ENCODE assay signal across 25 mouse cellular contexts in the genomic region with DNA sequence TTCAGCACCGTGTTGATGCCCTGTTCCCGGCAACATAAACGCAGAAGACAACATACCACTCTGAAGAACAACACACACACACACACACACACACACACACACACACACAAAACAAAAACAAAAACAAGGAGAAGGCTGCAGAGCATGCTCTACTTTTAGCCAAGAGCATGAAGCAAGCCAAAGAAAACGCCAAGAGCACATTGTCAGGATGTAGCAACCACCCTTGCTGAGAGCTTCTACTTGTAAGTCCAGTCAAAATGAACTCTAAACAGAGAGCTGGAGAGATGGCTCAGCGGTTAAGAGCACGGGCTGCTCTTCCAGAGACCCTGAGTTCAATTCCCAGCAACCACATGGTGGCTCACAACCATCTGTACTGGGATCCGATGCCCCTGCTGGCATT. TPM values are rescaled to one million over a fixed set of nuclear protein-coding genes. Genes with fewer than 3 reads are reported as not detected.
A peak's percentile ranks its signal among the peaks of the same experiment; 100 is the strongest.
DNase-seq lines count a peak whose midpoint lies in the region; ATAC-seq and TF ChIP-seq lines count a peak whose summit lies in the region.
"Had no signal": no experiment of that assay in that cellular context is flagged by ENCODE, and none has a peak within 500 bp of the region (broad histone marks: within the 10 kb centered on the region; RNA-seq: fewer than 3 reads in every experiment).

No protein-coding gene starts in this region.

- H3K4me1 ChIP-seq in forebrain, embryonic 11.5 days (replicated peaks; ENCODE audit: control insufficient read depth, insufficient read depth, low read length): no peaks in the 10 kb centered on the region
- H3K4me1 ChIP-seq in forebrain, embryonic 10.5 days: peaks cover 20% of the 10 kb centered on the region
- no peaks in the 10 kb centered on the region for H3K4me1 ChIP-seq in lung, postnatal 0 days (ENCODE audit: insufficient read depth, low read depth, low read length)
- H3K4me1 ChIP-seq: forebrain, embryonic 13.5 days had no signal

- no peak for TF ChIP-seq EP300 in lung, postnatal 0 days (IDR thresholded peaks at IDR 0.05)

- H3K27me3 ChIP-seq in forebrain, embryonic 11.5 days (ENCODE audit: control insufficient read depth, insufficient read depth, low read length): no peaks in the 10 kb centered on the region
- no peaks in the 10 kb centered on the region for H3K27me3 ChIP-seq in forebrain, embryonic 10.5 days (ENCODE audit: poor library complexity, severe bottlenecking)
- H3K27me3 ChIP-seq in lung, postnatal 0 days (replicated peaks; ENCODE audit: insufficient read depth, low read length): no peaks in the 10 kb centered on the region
- H3K27me3 ChIP-seq: CH12.LX; embryonic facial prominence, embryonic 15.5 days; forebrain, embryonic 13.5 days; hindbrain, embryonic 12.5 days had no signal

- no peaks in the 10 kb centered on the region for H3K36me3 ChIP-seq in forebrain, embryonic 11.5 days (ENCODE audit: control insufficient read depth, insufficient read depth, low read length)
- H3K36me3 ChIP-seq in forebrain, embryonic 10.5 days (replicated peaks): peaks cover 10% of the 10 kb centered on the region; the same call in 1 of the 2 replicates
- H3K36me3 ChIP-seq in lung, postnatal 0 days (ENCODE audit: insufficient read depth, low read length): no peaks in the 10 kb centered on the region
- H3K36me3 ChIP-seq: embryonic facial prominence, embryonic 15.5 days; hindbrain, embryonic 12.5 days had no signal

- intact Hi-C loops in left cerebral cortex, postnatal 4 days (cut with DNase I): no loop called here

- no peaks in the 10 kb centered on the region for H3K9me3 ChIP-seq in forebrain, embryonic 11.5 days (ENCODE audit: control insufficient read depth, low read length)
- no peaks in the 10 kb centered on the region for H3K9me3 ChIP-seq in forebrain, embryonic 10.5 days
- H3K9me3 ChIP-seq in lung, postnatal 0 days (ENCODE audit: low read length): no peaks in the 10 kb centered on the region
- H3K9me3 ChIP-seq: embryonic facial prominence, embryonic 15.5 days; forebrain, embryonic 13.5 days; G1E; hindbrain, embryonic 12.5 days had no signal

- no peak for TF ChIP-seq CTCF in lung, postnatal 0 days (IDR thresholded peaks at IDR 0.05)

- no peak overlapping the region for H3K4me2 ChIP-seq in forebrain, embryonic 11.5 days (ENCODE audit: low read depth, low read length, severe bottlenecking)
- no peak overlapping the region for H3K4me2 ChIP-seq in lung, postnatal 0 days (replicated peaks; ENCODE audit: low read depth, low read length)
- H3K4me2 ChIP-seq: embryonic facial prominence, embryonic 15.5 days; forebrain, embryonic 13.5 days; hindbrain, embryonic 12.5 days had no signal

- H3K27ac ChIP-seq in forebrain, embryonic 11.5 days (ENCODE audit: low read depth, low read length): no peak overlapping the region
- H3K27ac ChIP-seq in forebrain, embryonic 10.5 days: no peak overlapping the region
- no peak overlapping the region for H3K27ac ChIP-seq in lung, postnatal 0 days (ENCODE audit: low read length)
- H3K27ac ChIP-seq: embryonic facial prominence, embryonic 15.5 days; forebrain, embryonic 13.5 days; hindbrain, embryonic 12.5 days had no signal

- 87% methylated on average over 7 of the region's 7 CpGs for WGBS in forebrain, embryonic 11.5 days
- WGBS in forebrain, embryonic 10.5 days: 90% methylated on average over 7 of the region's 7 CpGs
- 71% methylated on average over 7 of the region's 7 CpGs for WGBS in lung, postnatal 0 days

- no peak overlapping the region for H3K9ac ChIP-seq in forebrain, embryonic 11.5 days (ENCODE audit: low read length)
- no peak overlapping the region for H3K9ac ChIP-seq in lung, postnatal 0 days (replicated peaks; ENCODE audit: low read depth)
- H3K9ac ChIP-seq: embryonic facial prominence, embryonic 15.5 days; forebrain, embryonic 13.5 days; forebrain, postnatal 0 days; hindbrain, embryonic 12.5 days had no signal

- ATAC-seq in forebrain, embryonic 11.5 days (replicated peaks; ENCODE audit: low FRiP score): no peak
- ATAC-seq in lung, postnatal 0 days: peak; percentile 41; the same call in 1 of the 2 replicates
- ATAC-seq: activated CD4-positive, CD25-positive, alpha-beta regulatory T cell, adult 4 months; forebrain, embryonic 13.5 days; forebrain, postnatal 0 days; hindbrain, embryonic 16.5 days; inflammation-experienced regulatory T-cells, adult 6 months had no signal

- no peak overlapping the region for H3K4me3 ChIP-seq in forebrain, embryonic 11.5 days (ENCODE audit: low read depth, low read length)
- H3K4me3 ChIP-seq in forebrain, embryonic 10.5 days: no peak overlapping the region
- no peak overlapping the region for H3K4me3 ChIP-seq in lung, postnatal 0 days (ENCODE audit: low read depth, low read length)
- H3K4me3 ChIP-seq: embryonic facial prominence, embryonic 15.5 days; erythroblast, embryonic 14.5 days; forebrain, embryonic 13.5 days; hindbrain, embryonic 12.5 days had no signal

- peak; percentile 32 for DNase-seq in forebrain, embryonic 11.5 days (ENCODE audit: low spot score)
- DNase-seq in forebrain, embryonic 10.5 days (ENCODE audit: extremely low spot score, low spot score): no peak
- peak; percentile 51 for DNase-seq in lung, postnatal 0 days (ENCODE audit: low spot score)
- DNase-seq in lung, postnatal 4 days: no peak
- DNase-seq in adipocyte (ENCODE audit: low spot score): peak; percentile 94
- DNase-seq in yolk sac, embryonic 10.5 days (ENCODE audit: low spot score): no peak
- no peak for DNase-seq in left cerebral cortex, postnatal 4 days
- DNase-seq: adrenal gland, adult 2 months; cerebellum, adult 11 months; cerebellum, adult 8-10 months; cerebellum, postnatal 14 days; embryo, embryonic 11 days; forebrain, postnatal 0 days; gastrocnemius, postnatal 14 days; heart, postnatal 10 days; heart, postnatal 4 days had no signal

RNA-seq across cellular contexts. Expression of gene Igf2bp3, which starts 41.5 kb away (rescaled TPM):
- 121 and 132 TPM in 2 replicates for polyA plus RNA-seq in forebrain, embryonic 11.5 days (2014; fragmentation: Nextera tagmentation; extraction: Ambion mirVana)
- polyA plus RNA-seq in forebrain, embryonic 10.5 days (2016; fragmentation: Nextera tagmentation; extraction: Ambion mirVana): 128 and 141 TPM in 2 replicates
- polyA plus RNA-seq in lung, postnatal 0 days (2015; fragmentation: Nextera tagmentation; extraction: Ambion mirVana): 20.8 and 23.7 TPM in 2 replicates
- total RNA-seq in left cerebral cortex, postnatal 4 days (2021): 1 to 10 TPM; 5.0 to 6.5 TPM

Comparison
In these comparisons a context has a peak if more than half of its experiments do, and no peak if none do; other contexts are left out.
1. DNase-seq: peak in forebrain, embryonic 11.5 days (single experiment), lung, postnatal 0 days (single experiment) and adipocyte (single experiment); none in forebrain, embryonic 10.5 days (single experiment), lung, postnatal 4 days (0 of 2), yolk sac, embryonic 10.5 days (single experiment) and left cerebral cortex, postnatal 4 days (single experiment).